Mouse (Mus musculus): ENCODE results near the gene Msl1.
A peak's percentile ranks its signal among the peaks of the same experiment; 100 is the strongest.
"Not testable (repeated sequence)": the region's sequence is repeated elsewhere in the genome, so short reads cannot be mapped to it uniquely, and the experiment has no call there.

Gene Msl1

GRCm38 (mm10) chr11:98795714-98796514 is 598 bp downstream of the Msl1 start:
- DNase-seq (ENCODE audit: low read depth, low spot score): peak; percentile 68

- peak; percentile 87 for DNase-seq (ENCODE audit: low read depth, low spot score)
These were observed 1.4 kb downstream of the Msl1 start for GRCm38 (mm10) chr11:98796515-98797216.

GRCm38 (mm10) chr11:98797306-98797705 is 2.0 kb downstream of the Msl1 start:
- peak; percentile 44 for DNase-seq (ENCODE audit: low read depth, low spot score)

GRCm38 (mm10) chr11:98797909-98798308 is 2.6 kb downstream of the Msl1 start:
- no peak for DNase-seq (ENCODE audit: low read depth, low spot score)

- no peak for DNase-seq (ENCODE audit: low read depth, low spot score)
These were observed 9.3 kb downstream of the Msl1 start, which contains the start of gene Casc3 for GRCm38 (mm10) chr11:98804605-98805004. Gene Casc3 (plus strand): TSS chr11:98804905.

- DNase-seq (ENCODE audit: low read depth, low spot score): no peak
These were observed 13.1 kb downstream of the Msl1 start for GRCm38 (mm10) chr11:98808417-98808816.

GRCm38 (mm10) chr11:98809457-98810290 is 14.4 kb downstream of the Msl1 start:
- DNase-seq (ENCODE audit: low read depth, low spot score): peak; percentile 99

- DNase-seq (ENCODE audit: low read depth, low spot score): no peak
These were observed 15.4 kb downstream of the Msl1 start for GRCm38 (mm10) chr11:98810686-98811085.

GRCm38 (mm10) chr11:98816706-98817239 is 21.5 kb downstream of the Msl1 start:
- DNase-seq (ENCODE audit: low read depth, low spot score): peak; percentile 53

- DNase-seq (ENCODE audit: low read depth, low spot score): no peak
These were observed 25.7 kb downstream of the Msl1 start for GRCm38 (mm10) chr11:98820968-98821367.

GRCm38 (mm10) chr11:98826071-98826470 is 30.8 kb downstream of the Msl1 start:
- not testable (repeated sequence) for DNase-seq (ENCODE audit: low read depth, low spot score)

- DNase-seq (ENCODE audit: low read depth, low spot score): no peak
These were observed 32.6 kb downstream of the Msl1 start for GRCm38 (mm10) chr11:98827877-98828276.

- DNase-seq (ENCODE audit: low read depth, low spot score): peak; percentile 48
These were observed 33.9 kb downstream of the Msl1 start for GRCm38 (mm10) chr11:98829091-98829775.

GRCm38 (mm10) chr11:98829875-98830274 is 34.6 kb downstream of the Msl1 start:
- no peak for DNase-seq (ENCODE audit: low read depth, low spot score)

GRCm38 (mm10) chr11:98835296-98835695 is 40.0 kb downstream of the Msl1 start:
- DNase-seq (ENCODE audit: low read depth, low spot score): no peak

GRCm38 (mm10) chr11:98835725-98836124 is 40.4 kb downstream of the Msl1 start:
- no peak for DNase-seq (ENCODE audit: low read depth, low spot score)

GRCm38 (mm10) chr11:98836128-98836527 is 40.8 kb downstream of the Msl1 start:
- no peak for DNase-seq (ENCODE audit: low read depth, low spot score)

- DNase-seq (ENCODE audit: low read depth, low spot score): peak; percentile 87
These were observed 41.4 kb downstream of the Msl1 start, which contains the start of gene Rapgefl1 for GRCm38 (mm10) chr11:98836651-98837141. Gene Rapgefl1 (plus strand): TSS chr11:98836785.

- no peak for DNase-seq (ENCODE audit: low read depth, low spot score)
These were observed 42.0 kb downstream of the Msl1 start for GRCm38 (mm10) chr11:98837231-98837704.

GRCm38 (mm10) chr11:98837917-98838316 is 42.6 kb downstream of the Msl1 start:
- DNase-seq (ENCODE audit: low read depth, low spot score): no peak

GRCm38 (mm10) chr11:98838512-98838911 is 43.2 kb downstream of the Msl1 start:
- DNase-seq (ENCODE audit: low read depth, low spot score): no peak
